Mouse (Mus musculus) neural tube, embryonic 15.5 days (tissue): Measurements from ENCODE around the gene Glyatl3. TPM values are rescaled to one million over a fixed set of nuclear protein-coding genes. Genes with fewer than 3 reads are reported as not detected.

Experiments
- polyA plus RNA-seq: library from polyadenylated mRNA; unstranded; fragments of >200 nt; fragmentation: Nextera tagmentation; extraction: Ambion mirVana; gene quantifications from 2 replicates; pipeline ENCODE4 v1.2.1, GENCODE M21; 2015

The Glyatl3 gene
- polyA plus RNA-seq, 1 experiment from 2014 or later, result not detected

Other genes with a start within 250 kb of the Glyatl3 start
- gene Esp1, start 187.2 kb downstream of the Glyatl3 start, polyA plus RNA-seq, result not detected in 2 replicates
- not detected in 2 replicates for gene Crisp2, start 107.3 kb downstream of the Glyatl3 start, polyA plus RNA-seq
- 0.18 and 0.42 TPM in 2 replicates for gene Rhag, start 103.2 kb downstream of the Glyatl3 start, polyA plus RNA-seq
- 0.88 and 0.90 TPM in 2 replicates for gene 9130008F23Rik, start 33.8 kb downstream of the Glyatl3 start, polyA plus RNA-seq
- gene Mut, start 20.3 kb upstream of the Glyatl3 start, polyA plus RNA-seq, result 22.4 and 28.3 TPM in 2 replicates
- gene Cenpq, start 20.7 kb upstream of the Glyatl3 start, polyA plus RNA-seq, result 10.0 and 14.0 TPM in 2 replicates